Mouse (Mus musculus) ES-E14 (cell line): ENCODE results near the gene Smim5.

Experiments
- CHD2 ChIP-seq: IDR thresholded peaks from 2 replicates; pipeline ENCODE4 v1.6.1; 2014; ENCODE audit warnings: mild to moderate bottlenecking, low read depth, low read length, inconsistent platforms
- HCFC1 ChIP-seq: IDR thresholded peaks from 2 replicates; pipeline ENCODE4 v1.6.1; 2012; ENCODE audit warnings: low read length, inconsistent platforms, borderline replicate concordance; ENCODE audit not compliant: insufficient read depth
- MAFK ChIP-seq: IDR thresholded peaks from 2 replicates; pipeline ENCODE4 v1.6.1; 2014; ENCODE audit warnings: mild to moderate bottlenecking, low read depth, low read length, inconsistent platforms; ENCODE audit not compliant: insufficient read depth
- ZC3H11A ChIP-seq: IDR thresholded peaks from 2 replicates; pipeline ENCODE4 v1.6.1; 2012; ENCODE audit warnings: low read depth, mild to moderate bottlenecking, inconsistent platforms, low read length, borderline replicate concordance
- ZNF384 ChIP-seq: IDR thresholded peaks from 2 replicates; pipeline ENCODE4 v1.6.1; 2012; ENCODE audit warnings: low read depth, low read length, inconsistent platforms

DNA sequence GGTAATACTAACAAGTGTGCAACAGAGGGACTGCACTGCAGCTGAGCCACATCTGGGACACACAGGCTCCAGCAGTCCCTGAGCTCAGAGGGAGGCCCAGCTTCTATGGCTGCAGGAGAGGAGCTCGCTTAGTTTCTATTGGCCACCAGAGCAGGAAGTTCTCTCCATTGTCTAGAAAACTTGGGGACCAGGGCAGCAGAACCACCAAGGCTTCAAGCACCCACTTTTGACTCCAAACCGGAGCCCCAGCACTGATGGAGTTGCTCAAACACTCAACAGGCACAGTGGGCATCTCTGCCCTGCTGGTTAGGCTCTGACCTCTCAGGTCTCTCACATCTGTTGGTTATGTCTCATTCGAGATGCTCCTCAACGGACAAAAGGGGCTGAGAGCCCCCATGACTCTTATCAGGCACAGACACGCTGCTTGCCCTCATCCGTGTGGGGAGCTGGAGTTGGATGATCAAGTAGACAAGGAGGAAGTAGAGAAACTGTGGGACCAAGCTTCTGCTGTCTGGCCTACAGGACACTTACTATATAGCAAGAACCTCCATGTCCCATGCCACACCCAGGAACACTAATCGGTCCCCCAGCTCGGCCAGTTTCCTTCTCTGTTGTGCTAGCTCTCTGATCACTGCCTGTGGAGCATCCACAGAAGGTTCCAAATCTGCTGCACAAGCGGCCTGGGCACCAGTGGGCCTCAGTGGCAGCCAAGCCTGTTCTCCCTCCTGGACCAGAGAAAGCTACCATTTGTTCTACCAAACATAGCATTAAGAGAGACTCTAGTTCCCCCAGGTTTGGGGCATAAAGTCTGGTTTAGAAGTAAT is 1.8 kb downstream of the Smim5 start:
- TF ChIP-seq ZNF384 (no peak), HCFC1 (no peak), ZC3H11A (no peak), MAFK (no peak), CHD2 (no peak)
